Mouse (Mus musculus) myocyte (in vitro differentiated cells): ENCODE results near the gene Prrx2. TPM values are rescaled to one million over a fixed set of nuclear protein-coding genes. Genes with fewer than 3 reads are reported as not detected.
"Not testable (repeated sequence)": the region's sequence is repeated elsewhere in the genome, so short reads cannot be mapped to it uniquely, and the experiment has no call there.

Experiments
- H3K27me3 ChIP-seq: one replicate; pipeline ENCODE4 v1.6.1; 2011; ENCODE audit not compliant: control insufficient read depth, insufficient read depth, insufficient read length
- H3K36me3 ChIP-seq: one replicate; pipeline ENCODE4 v1.6.1; 2011; ENCODE audit not compliant: control insufficient read depth, insufficient read depth
- H3K4me2 ChIP-seq: one replicate; pipeline ENCODE4 v1.6.1; 2011; ENCODE audit warnings: low read depth, control low read depth
- H3K4me3 ChIP-seq: one replicate; pipeline ENCODE4 v1.5.1; 2011; ENCODE audit warnings: mild to moderate bottlenecking, control low read depth, moderate library complexity
- H3K79me2 ChIP-seq: one replicate; pipeline ENCODE4 v1.6.1; 2011; ENCODE audit not compliant: control insufficient read depth, insufficient read depth
- H3ac ChIP-seq: one replicate; pipeline ENCODE4 v1.6.1; 2011; ENCODE audit not compliant: control insufficient read depth, insufficient read length
- CEBPB ChIP-seq: IDR thresholded peaks from 2 replicates; pipeline ENCODE4 v1.6.1; 2011; ENCODE audit warnings: mild to moderate bottlenecking, moderate library complexity; ENCODE audit not compliant: poor library complexity, insufficient read depth, severe bottlenecking
- E2F4 ChIP-seq: IDR thresholded peaks from one replicate; pipeline ENCODE4 v1.6.1; 2011; ENCODE audit warnings: mild to moderate bottlenecking, control low read depth, moderate library complexity; ENCODE audit not compliant: insufficient read depth
- MAX ChIP-seq: IDR thresholded peaks from one replicate; pipeline ENCODE4 v1.6.1; 2011; ENCODE audit warnings: low read depth, mild to moderate bottlenecking, control low read depth
- MYOD1 ChIP-seq, 3 experiments: IDR thresholded peaks; one replicate each; pipeline ENCODE4 v1.6.1; 2011; ENCODE audit warnings: control low read depth in 2 of 3, low read depth in 2 of 3, mild to moderate bottlenecking in 2 of 3, moderate library complexity in 1 of 3; ENCODE audit not compliant: insufficient read length in 2 of 3, control insufficient read depth in 1 of 3
- MYOG ChIP-seq, 3 experiments: IDR thresholded peaks; one replicate each; pipeline ENCODE4 v1.6.1; 2011; ENCODE audit warnings: control low read depth in 2 of 3, low read depth in 2 of 3, mild to moderate bottlenecking in 2 of 3; ENCODE audit not compliant: insufficient read length in 2 of 3, control insufficient read depth in 1 of 3, insufficient read depth in 1 of 3
- POLR2A ChIP-seq: IDR thresholded peaks from one replicate; pipeline ENCODE4 v1.6.1; 2011; ENCODE audit warnings: low read depth, mild to moderate bottlenecking, control low read depth, moderate library complexity; ENCODE audit not compliant: insufficient read length
- POLR2AphosphoS2 ChIP-seq: IDR thresholded peaks from one replicate; pipeline ENCODE4 v1.6.1; 2011; ENCODE audit warnings: low read depth, control low read depth; ENCODE audit not compliant: insufficient read length
- REST ChIP-seq: IDR thresholded peaks from one replicate; pipeline ENCODE4 v1.6.1; 2011; ENCODE audit warnings: mild to moderate bottlenecking, control low read depth, moderate library complexity; ENCODE audit not compliant: insufficient read depth, insufficient read length
- SRF ChIP-seq: IDR thresholded peaks from one replicate; pipeline ENCODE4 v1.6.1; 2011; ENCODE audit warnings: low read depth; ENCODE audit not compliant: control insufficient read depth, insufficient read length
- TCF12 ChIP-seq: IDR thresholded peaks from one replicate; pipeline ENCODE4 v1.6.1; 2011; ENCODE audit warnings: mild to moderate bottlenecking, control low read depth; ENCODE audit not compliant: poor library complexity, insufficient read depth, severe bottlenecking
- TCF3 ChIP-seq: IDR thresholded peaks from one replicate; pipeline ENCODE4 v1.6.1; 2011; ENCODE audit warnings: low read depth, control low read depth; ENCODE audit not compliant: insufficient read length
- USF1 ChIP-seq: IDR thresholded peaks from one replicate; pipeline ENCODE4 v1.6.1; 2011; ENCODE audit warnings: low read depth, mild to moderate bottlenecking, control low read depth, moderate library complexity
- polyA plus RNA-seq: library from polyadenylated mRNA; unstranded; fragments of >200 nt; fragmentation: generic; extraction: Trizol; gene quantifications from one replicate; pipeline ENCODE4 v1.2.1, GENCODE M21; 2012; ENCODE audit warnings: missing spikeins

Prrx2 gene
- polyA plus RNA-seq, 1 experiment: 21.8 TPM

GRCm38 (mm10) chr2:30926381-30926780, 91.6 kb downstream of the Prrx2 start:
- H3K4me2 ChIP-seq: no peak overlapping the region
- TF ChIP-seq REST: no peak
- H3K36me3 ChIP-seq: no peaks in the 10 kb centered on the region
- no peak overlapping the region for H3K4me3 ChIP-seq
- H3ac ChIP-seq: no peak overlapping the region
- H3K27me3 ChIP-seq: no peaks in the 10 kb centered on the region
- H3K79me2 ChIP-seq: no peaks in the 10 kb centered on the region

GRCm38 (mm10) chr2:30927151-30927781, 92.5 kb downstream of the Prrx2 start:
- Histone ChIP-seq H3K4me2 (peak overlapping the region; percentile 93), H3K27me3 (no peaks in the 10 kb centered on the region), H3K36me3 (no peaks in the 10 kb centered on the region), H3K79me2 (no peaks in the 10 kb centered on the region), H3K4me3 (no peak overlapping the region), H3ac (no peak overlapping the region)
- TF ChIP-seq POLR2AphosphoS2: no peak
- TF ChIP-seq SRF: no peak
- TF ChIP-seq MYOG (IDR thresholded peaks at IDR 0.05; ENCODE audit: control insufficient read depth in 1 of 3, insufficient read depth in 1 of 3, insufficient read length in 2 of 3, low read depth in 2 of 3): no peak
- no peak for TF ChIP-seq CEBPB
- no peak for TF ChIP-seq POLR2A
- TF ChIP-seq TCF3: no peak
- TF ChIP-seq E2F4: no peak
- no peak for TF ChIP-seq REST
- TF ChIP-seq MYOD1 (IDR thresholded peaks at IDR 0.05; ENCODE audit: control insufficient read depth in 1 of 3, insufficient read length in 2 of 3, low read depth in 2 of 3): no peak
- TF ChIP-seq USF1: no peak
- no peak for TF ChIP-seq MAX
- TF ChIP-seq TCF12: no peak

GRCm38 (mm10) chr2:30927844-30928628, 93.3 kb downstream of the Prrx2 start:
- Histone ChIP-seq H3K36me3 (no peaks in the 10 kb centered on the region), H3K27me3 (no peaks in the 10 kb centered on the region), H3K4me3 (no peak overlapping the region), H3ac (no peak overlapping the region), H3K4me2 (peak overlapping the region; percentile 93), H3K79me2 (no peaks in the 10 kb centered on the region)
- TF ChIP-seq POLR2A: no peak
- no peak for TF ChIP-seq E2F4
- peak in 2 of 3 experiments; percentile 65 for TF ChIP-seq MYOG (IDR thresholded peaks at IDR 0.05; ENCODE audit: control insufficient read depth in 1 of 3, insufficient read depth in 1 of 3, insufficient read length in 2 of 3, low read depth in 2 of 3)
- no peak for TF ChIP-seq SRF
- TF ChIP-seq MYOD1 (IDR thresholded peaks at IDR 0.05; ENCODE audit: control insufficient read depth in 1 of 3, insufficient read length in 2 of 3, low read depth in 2 of 3): peak; percentile 16 to 71 (median 62)
- no peak for TF ChIP-seq POLR2AphosphoS2
- TF ChIP-seq REST: no peak

GRCm38 (mm10) chr2:30928893-30929482, 94.2 kb downstream of the Prrx2 start:
- TF ChIP-seq TCF3 (no peak), REST (peak; percentile 87)
- Histone ChIP-seq H3K27me3 (no peaks in the 10 kb centered on the region), H3K4me3 (peak overlapping the region; percentile 25), H3ac (no peak overlapping the region), H3K4me2 (peak overlapping the region; percentile 93), H3K36me3 (no peaks in the 10 kb centered on the region), H3K79me2 (no peaks in the 10 kb centered on the region)

- TF ChIP-seq CEBPB (peak; percentile 94), MYOD1 (IDR thresholded peaks at IDR 0.05; ENCODE audit: control insufficient read depth in 1 of 3, insufficient read length in 2 of 3, low read depth in 2 of 3) (no peak)
- H3K4me2 ChIP-seq: peak within 1 kb of the TSS; percentile 93
- H3K4me3 ChIP-seq: peak within 1 kb of the TSS; percentile 25
- no peaks in the 10 kb centered on the region for H3K27me3 ChIP-seq
- H3ac ChIP-seq: no peak within 1 kb of the TSS
- no peaks in the 10 kb centered on the region for H3K79me2 ChIP-seq
- no peaks in the 10 kb centered on the region for H3K36me3 ChIP-seq
Observed at GRCm38 (mm10) chr2:30929483-30930045, 94.8 kb downstream of the Prrx2 start, which contains the start of gene Ptges. Gene Ptges (minus strand): TSS chr2:30929863.

GRCm38 (mm10) chr2:30930846-30931245, 96.1 kb downstream of the Prrx2 start:
- not testable (repeated sequence) for H3K36me3 ChIP-seq, H3K4me3 ChIP-seq, H3ac ChIP-seq, H3K4me2 ChIP-seq, H3K79me2 ChIP-seq, H3K27me3 ChIP-seq

Other genes with a start within 250 kb of the Prrx2 start
- gene Cstad, start 239.9 kb upstream of the Prrx2 start, polyA plus RNA-seq: 0.77 TPM
- gene 1700001O22Rik, start 31.3 kb upstream of the Prrx2 start, polyA plus RNA-seq: 0.12 TPM
- gene Ntmt1, start 27.1 kb upstream of the Prrx2 start, polyA plus RNA-seq: 71.2 TPM
- 44.9 TPM for gene Asb6, start 4.6 kb upstream of the Prrx2 start, polyA plus RNA-seq
- gene Ptges, start 94.9 kb downstream of the Prrx2 start, polyA plus RNA-seq: 0.56 TPM
- 27.1 TPM for gene Tor1b, start 118.0 kb downstream of the Prrx2 start, polyA plus RNA-seq
- 42.7 TPM for gene Tor1a, start 133.0 kb downstream of the Prrx2 start, polyA plus RNA-seq
- 27.9 TPM for gene BC005624, start 147.2 kb downstream of the Prrx2 start, polyA plus RNA-seq
- gene Usp20, start 147.3 kb downstream of the Prrx2 start, polyA plus RNA-seq: 38.5 TPM